Mouse (Mus musculus): Measurements from ENCODE around the gene Trim9. TPM values are rescaled to one million over a fixed set of nuclear protein-coding genes. Genes with fewer than 3 reads are reported as not detected.
A peak's percentile ranks its signal among the peaks of the same experiment; 100 is the strongest.

Trim9 gene
- total RNA-seq, 1 experiment from 2014 or later, result 2.7 TPM

DNA sequence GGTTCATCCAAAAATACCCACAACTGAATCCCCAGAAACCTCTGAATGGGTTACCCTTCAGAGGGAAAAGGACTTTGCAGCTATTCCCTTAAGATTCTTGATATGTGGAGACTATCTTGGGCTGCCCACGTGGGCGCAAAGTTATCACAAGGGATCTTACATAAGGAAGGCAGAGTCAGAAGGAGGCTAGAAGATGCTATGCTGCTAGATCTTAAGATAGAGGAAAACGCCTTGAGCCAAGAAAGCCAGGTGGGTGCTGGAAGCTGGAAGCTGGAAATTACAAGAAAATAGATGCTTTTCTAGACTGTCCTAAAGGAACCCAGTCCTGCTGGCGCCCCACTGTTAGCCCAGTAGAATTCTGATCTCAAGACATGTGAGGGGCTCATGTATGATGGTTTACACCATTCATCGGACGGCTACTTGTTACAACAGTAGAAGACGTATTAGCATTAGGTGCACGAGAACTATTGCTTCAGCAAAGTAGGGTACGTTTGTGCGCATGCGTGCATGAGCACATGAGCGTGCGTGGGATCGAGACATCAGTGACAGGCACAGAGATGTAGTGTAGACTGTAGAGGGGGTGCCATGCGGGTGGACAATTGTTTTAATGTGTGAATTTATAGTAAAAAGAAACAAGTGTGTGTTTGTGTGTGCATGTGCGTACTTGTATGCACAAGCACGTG is 85.0 kb downstream of the Trim9 start:
- no peak for DNase-seq

DNA sequence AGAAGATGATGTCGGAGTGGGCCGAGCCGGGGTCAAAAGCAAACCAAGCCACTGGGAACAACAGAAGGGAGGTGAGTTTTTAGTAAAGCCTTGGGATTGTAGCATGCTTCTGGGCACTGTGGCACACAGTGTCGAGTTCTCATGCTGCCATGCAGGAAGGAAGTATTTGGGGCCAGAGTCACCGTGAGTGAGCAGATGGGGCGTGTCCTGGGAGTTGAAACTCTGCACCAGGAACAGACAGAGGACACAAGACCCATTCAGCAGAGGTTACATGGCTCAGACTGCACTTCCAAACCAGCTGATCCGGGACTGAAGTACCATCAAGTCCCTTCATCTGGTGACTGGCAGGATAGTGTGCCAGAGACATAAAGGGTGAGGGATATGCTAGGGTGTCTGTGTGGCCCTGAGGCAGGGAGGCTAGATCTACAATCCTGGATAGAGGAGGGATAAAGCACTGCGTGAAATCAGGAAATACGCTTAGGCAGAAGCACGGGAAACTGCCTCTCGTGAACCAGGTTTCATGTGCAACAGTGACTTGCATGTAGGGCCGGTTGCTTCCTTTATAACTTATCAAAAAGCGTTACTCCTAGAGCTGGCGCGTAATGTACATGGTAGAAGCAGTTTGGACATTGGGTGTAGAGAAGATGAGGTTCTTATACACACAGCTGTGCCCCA is 96.1 kb downstream of the Trim9 start:
- DNase-seq, result no peak

DNA sequence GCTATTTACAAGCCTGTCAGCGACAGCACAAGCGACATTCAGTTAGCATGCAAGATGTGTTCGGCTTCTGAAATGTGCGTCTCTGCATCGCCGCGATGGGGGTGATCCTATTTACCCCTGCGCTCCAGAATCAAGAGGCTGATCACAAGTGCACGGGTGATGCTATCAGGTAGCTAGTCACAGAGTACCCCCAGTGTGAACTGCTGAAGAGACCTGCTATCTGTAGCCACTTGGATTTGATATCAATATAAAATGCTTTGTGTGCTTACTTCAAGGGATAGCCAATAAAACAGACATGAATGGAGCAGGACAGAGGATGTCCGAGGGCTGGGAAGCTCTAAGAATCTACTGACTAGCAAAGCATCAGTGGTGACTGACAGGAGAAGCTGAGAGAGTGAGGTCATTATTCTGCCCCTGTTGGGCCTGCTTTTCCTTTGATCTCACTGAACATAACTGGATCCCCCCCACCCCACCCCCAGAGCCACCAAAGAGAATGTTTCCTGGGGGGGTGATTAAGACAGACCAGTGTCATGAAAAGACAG is 97.7 kb downstream of the Trim9 start:
- DNase-seq, result no peak

DNA sequence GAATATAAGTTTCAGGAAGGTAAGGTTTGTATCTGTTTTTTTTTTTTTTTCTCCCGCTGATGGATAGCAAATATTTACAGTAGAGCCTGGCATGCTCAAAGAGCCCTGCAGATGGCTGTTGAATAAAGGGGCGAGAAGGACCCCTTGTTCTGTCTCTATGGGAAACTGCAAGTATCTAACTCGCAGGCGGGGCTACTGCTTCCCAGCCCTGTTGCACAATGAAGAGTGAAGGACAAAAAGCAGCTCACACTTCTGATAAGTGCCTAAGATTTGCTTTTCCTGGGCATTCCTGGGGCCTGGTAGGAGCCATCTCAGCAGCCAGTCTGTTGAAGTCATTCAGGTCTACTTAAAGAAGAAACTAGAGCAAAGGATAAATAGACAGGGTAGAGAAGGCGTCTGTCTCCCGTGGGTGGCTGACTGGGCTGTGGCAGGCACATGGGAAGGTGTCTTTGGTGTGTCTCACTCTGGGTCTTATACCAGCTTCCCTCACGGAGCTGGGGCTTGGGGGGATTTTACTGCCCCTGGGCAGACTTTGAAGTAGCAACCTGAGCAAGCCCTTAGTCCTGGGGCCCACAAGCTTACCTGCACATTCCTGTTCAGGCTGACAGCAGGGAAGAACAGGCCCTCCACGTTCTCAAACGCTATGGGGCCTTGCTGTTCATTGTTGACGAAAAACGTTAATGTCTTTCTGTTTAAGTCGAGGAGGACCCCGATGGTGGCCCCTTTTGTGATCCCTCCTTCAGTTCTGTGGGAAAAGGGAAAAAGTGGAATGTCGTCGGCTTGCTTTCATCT is 99.5 kb downstream of the Trim9 start:
- no peak for DNase-seq

DNA sequence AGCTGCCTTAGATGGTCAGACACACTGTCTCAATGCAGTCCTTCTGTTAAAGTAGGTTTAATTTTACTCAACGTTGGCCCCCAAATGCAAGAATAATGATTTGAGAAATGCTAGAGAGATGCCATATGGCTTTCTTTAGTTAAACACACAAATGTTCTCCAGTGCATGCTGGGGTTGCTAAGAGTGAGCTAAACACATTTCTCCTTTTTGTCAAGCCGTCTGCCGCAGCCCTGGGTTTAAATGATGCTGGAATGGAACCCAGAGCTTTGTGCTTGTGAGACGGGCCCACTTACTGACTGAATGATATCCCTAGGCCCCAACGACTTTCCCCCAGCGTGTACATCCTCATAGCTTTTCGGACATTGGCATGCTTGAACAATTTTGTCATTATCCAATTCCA is 104.9 kb downstream of the Trim9 start:
- DNase-seq, result no peak

DNA sequence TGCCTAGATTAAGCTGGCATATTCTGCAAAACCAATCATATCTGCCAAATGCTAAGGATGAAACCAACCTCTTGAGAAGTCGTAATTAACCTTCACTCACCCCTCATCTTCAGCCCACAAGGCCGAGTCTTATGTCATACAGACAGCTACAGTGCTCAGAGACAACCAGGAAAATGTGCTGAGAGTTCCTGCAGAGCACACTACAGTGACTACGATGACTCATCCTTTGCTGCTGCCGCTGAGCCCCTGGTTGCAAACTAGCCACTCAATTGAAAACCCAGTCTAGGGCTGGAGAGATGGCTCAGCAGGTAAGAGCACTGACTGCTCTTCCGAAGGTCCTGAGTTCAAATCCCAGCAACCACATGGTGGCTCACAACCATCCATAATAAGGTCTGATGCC is 107.7 kb downstream of the Trim9 start:
- no peak for DNase-seq

DNA sequence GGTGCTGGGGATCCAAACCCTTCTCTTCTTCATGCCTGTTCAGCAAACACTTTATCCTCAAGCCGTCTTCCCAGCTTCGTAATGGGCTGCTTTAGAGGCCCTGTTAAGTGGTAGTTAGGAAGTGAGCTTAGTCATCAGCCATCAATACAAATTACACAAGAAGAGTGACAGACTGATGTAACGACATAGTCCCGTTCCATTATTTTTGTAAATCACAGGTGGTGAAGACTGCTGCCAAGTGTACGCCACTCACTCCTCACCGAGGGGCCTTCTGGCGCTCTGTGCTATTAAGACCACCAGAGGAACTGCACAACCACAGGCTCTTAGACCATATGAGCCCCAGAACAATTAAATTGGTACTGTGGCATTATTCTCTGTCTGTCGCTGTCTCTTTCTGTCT is 108.8 kb downstream of the Trim9 start:
- DNase-seq, result no peak

DNA sequence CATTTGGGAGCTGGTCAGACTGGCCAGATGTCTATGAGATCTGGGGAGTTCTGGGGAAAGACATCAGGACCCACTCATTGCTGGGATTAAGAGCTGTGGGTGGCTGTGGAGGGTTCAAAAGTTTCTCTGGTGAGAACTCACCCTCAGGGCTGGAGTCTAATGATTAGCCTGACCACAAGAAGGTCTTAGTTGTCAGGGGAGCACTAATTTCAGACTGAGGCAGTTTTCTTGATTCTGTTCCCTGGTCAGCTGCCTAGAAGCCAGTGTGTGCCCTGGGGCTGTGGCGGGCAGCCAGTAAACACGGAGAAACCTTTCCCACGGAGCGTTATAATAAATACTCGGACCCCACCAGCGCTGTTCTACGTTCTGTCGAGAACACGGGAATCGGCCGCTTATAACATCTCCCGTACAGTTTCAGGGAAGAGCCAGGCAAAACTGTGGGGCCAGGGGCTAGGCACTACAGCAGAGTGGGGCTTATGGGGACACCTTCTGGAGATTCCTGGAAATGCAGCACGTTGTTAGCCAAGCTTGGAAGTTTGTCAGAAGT is 112.4 kb downstream of the Trim9 start:
- DNase-seq, result peak; percentile 75

DNA sequence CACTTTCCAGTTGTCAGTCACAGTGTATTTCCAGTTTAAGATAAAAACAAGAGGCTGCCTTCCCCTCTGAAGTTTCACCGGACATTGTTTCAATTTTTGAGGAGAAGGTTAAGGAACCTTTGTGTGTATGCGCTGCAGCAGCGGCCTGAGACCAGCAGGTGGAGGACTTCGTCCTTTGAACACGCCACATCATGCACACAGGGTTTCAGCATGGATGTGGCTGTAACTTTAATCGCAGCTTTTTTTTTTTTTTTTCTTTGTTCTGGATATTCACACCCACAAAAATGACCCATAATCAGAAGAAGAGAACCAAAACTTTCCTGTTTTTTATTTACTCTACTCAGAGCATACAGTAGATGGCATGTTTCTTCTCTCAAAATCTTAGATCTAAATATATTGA is 113.0 kb downstream of the Trim9 start:
- DNase-seq, result peak; percentile 61

DNA sequence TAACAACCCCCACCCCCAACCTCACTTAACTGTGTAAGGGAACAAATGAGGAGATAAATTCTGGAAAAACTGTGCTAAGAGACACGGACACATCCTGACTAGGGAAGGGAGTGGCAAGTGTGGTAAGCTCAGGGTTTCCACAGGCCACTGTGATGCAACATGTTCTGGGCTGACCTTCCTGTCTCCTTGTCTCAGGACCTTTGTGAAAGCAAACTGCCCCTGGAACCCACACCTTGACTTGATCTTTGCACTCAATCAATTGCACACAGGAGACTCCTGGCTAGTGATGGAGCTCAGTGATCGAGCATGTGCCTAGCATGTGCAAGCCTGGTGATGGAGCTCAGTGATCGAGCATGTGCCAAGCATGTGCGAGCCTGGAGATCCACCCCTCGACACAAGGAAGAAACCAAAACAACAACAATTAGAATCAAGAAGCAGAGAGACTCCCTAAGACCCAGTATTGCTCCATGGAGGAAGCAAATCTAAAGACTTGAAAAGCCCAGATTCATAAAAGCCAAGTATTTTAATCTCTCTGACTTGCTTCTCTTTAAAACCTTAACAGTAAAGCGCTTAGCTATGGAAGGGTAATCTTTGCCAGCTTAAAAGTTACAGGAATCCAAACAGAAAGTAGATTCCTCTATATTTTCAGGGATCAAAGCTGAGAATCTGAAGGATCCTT is 113.6 kb downstream of the Trim9 start:
- peak; percentile 44 for DNase-seq

DNA sequence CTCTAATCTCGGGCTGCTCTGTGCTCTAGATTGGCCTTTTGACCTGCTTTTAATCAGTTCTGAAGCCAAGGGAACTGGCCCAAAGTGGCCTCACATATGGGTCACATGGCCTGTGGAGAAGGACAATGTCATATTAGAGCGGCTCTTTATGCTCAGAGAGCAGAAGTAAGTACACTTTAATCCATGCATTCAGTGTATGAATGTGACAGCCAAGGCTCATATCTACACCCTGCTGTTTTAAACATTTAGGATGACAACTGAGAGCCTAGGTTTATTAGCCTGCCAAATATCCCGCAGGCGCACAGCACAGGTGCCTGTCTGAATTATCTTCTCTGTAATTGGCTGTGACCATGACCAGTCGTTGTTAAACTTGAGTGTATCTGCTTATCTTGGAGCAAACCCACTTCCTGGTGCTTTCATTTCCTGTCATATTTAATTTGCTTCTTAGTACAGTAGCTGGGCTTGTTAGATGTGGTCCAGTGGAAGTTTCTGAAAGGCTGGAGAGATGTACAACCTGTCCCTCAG is 115.3 kb downstream of the Trim9 start:
- DNase-seq, result peak; percentile 28

DNA sequence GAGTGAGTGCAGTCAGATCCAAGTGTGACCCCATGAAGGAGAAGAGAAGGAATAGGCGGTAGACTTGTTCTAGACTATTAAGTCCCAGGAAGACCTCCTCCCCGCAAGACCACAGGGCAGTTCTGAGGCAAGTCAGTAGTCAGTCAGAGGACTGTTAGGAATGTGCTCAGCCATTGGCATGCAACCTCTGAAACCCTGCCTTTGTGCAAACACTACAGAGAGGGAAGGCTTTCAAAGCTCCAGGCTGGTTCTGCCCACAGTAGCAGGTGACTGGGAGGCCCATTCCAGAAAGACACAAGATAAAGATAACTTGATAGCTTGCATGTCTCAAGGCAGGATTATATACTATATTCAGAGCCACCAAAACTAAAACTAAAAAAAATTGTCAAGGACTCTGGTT is 116.1 kb downstream of the Trim9 start, which contains the start of gene Pygl:
Gene Pygl, minus strand, starts transcription at position 195 of the 400 bp plus-strand sequence.
- DNase-seq, result no peak

DNA sequence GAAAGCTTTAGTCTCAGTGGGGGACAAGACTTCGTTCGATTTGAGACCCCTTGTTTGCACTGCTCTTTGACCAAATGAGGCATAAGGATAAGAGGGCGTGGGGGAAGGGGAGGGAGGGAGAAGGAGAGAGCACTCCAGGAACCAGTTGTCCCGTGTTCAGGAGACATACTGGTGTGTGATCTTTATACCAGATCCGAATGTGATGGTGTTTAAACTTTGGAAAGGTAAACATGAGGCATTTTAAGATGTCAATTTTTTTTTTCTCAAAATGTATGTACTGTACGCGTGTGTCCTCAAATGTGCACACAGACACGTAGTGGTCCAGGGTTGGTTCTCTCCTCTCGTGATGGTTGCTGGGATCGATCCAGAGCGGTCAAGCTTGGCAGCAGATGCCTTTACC is 119.3 kb downstream of the Trim9 start:
- no peak for DNase-seq

DNA sequence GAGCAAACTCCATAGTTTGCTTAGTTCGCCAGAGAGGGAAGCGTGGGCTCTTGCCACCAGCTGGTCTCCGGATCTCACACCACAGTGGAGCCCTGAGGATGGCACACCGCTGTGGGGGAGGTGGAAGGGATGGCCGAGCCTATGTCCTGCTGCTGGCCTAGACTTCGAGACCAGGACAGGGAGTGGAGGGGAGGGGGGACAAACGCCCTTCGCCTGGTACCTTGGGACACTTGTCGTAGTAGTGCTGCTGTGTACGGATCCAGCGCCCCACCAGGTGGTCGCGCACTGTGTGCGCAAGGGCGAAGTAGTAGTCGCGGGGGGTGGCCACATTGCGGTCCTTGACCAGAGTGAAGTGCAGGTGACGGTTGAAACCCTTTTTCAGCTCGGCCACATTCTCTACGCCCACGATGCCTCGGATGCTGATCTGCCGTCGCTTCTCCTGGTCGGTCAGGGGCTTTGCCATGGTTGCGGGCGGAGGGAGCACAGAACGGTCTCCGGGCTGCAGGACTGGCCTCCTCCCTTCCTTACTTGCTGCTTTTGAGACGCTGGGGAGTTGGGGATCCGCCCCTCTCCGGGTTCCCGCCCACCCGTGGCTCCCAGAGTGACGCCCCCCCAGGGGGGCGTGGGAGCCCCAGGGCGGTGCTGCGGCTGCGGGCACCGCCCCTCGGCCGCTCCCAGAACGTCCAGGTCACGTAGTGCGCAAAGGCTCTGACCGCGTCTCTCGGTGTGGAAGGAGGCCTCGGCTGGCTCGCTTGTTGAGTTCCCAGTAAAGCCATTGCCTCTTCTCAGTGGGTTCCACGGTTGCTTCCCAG is 120.1 kb downstream of the Trim9 start:
- DNase-seq, result peak; percentile 91

DNA sequence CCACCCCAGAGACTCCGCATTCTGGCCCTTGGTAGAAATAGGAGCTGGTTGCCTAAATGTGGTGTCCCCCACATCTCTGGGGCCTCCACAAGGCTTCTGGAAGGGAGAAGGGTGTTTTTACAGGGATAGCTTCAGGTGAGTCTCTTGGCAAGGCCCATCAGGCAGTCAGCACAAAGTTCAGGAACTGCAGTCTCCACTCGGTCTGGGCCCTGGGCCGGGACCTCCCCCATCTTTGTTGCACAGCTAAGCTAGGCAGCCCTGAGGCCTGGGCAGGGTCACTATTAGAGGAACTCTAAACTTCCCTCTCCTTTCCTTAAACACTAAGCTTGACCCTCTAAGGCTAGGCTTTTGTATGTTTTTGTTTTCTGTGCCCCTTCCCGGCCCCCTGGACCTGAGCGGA is 120.8 kb downstream of the Trim9 start:
- no peak for DNase-seq

DNA sequence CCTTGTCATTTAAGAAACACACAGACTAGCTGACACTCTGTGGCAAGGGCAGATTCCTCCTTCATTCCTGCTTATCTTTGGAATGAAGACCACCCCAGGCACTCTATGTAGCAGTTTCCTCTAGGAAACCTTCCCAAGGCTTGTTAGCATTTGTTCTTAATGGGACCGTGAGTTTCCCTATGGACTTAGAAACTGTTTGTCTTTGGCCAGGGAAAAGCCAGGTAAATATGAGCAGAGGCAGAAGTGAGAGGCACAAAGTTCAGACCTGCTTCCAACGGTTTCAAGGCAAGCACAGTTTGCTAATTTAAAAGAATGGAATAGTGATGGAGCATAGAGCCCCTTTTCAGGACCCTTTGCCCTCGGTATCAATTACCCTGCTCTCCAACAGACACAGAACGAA is 124.1 kb downstream of the Trim9 start:
- DNase-seq, result no peak

DNA sequence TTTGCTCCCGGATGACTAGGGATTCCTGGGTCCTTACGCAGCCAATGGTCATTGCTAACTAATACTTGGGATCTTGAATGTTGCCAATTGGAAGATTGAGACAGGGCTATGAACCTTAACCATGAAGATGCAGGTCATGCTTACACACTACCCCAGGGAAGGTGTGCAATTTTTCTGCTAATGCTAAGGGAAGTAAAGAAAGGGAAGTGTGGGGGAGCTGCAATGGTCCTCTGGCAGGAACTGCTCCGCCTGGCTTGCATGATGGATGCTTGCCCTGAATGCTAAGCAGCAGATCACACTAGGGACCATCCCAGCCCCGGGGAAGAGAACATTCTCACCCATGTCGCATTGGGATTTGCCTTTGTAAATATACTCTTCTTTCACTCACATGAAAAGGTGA is 126.0 kb downstream of the Trim9 start:
- no peak for DNase-seq

DNA sequence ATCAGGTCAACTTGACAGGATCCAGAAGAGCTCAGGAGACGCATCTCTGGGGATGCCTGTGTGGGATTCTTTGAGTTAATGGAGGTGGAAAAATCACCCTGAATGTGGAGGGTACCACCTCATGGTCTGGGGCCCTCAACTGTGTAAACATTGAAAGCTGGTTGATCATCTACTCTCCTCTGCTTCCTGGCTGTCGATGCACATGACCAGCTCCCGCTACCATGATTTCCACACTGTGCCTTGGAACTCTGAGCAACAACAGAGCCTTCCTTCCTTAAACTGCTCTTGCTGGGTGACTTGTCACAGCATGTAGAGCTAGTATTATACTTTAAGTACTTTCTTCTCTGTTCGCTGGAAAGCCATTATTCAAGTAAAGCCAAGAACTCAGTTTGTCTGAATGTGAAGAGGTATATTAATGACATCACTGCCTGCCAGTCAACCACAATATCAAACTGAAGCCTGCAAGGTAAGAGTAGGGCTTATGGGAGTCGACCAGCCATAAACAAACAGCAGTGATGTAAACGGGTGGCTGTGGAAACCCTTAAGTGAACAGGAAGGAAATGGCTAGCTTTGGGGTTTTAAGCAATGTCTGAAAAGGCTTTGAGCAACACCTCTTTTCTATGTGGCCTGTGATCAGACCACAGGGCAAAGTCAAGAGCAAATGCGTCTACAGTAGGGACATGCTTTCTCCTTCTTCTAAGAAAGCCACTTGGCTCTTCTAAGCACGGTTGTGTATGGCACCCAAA is 128.4 kb downstream of the Trim9 start:
- DNase-seq, result no peak

DNA sequence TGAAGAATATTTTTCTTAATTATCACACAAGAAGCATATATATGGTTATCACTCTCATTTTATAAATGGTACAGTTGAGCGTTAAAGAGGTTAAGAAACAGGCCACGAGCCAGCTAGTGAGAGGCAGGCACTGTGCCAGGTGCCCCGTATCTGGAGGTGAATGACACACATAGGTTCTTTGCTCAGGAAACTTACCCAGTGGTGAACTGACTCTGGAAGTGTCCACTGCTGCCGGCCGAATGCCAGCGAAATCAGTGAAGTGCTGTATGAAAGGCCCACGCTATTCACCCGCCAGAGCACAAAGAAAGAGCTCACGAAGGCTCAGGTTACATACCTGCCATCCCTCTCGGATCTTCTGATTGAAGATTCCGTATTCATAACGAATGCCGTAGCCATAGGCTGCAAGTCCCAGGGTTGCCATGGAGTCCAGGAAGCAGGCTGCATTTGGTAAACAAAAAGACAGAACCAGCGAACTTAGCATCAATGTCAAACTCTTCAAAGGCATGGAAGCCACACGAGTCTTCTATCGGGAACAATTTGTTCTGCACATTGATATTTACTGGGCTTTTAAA is 131.1 kb downstream of the Trim9 start:
- DNase-seq, result no peak

DNA sequence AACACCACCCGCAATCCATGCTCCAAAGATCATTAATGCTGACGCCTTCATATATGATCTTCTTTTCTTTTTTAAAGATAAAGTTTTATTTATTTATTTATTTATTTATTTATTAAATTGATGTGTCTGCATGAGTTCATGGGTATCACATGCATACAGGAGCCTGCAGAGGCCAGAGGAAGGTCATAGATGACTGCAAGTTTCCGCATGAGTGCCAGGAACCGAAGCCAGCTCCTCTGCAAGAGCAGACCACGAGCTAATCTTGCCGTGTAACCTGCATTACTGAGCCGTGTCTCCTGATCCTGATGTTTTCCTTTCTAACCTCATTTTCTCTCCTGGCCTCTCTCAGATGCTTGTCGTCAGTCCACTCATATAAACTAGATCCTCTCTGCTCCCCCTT is 133.1 kb downstream of the Trim9 start:
- peak; percentile 24 for DNase-seq
